Comparison of ENCODE assay signal across 8 mouse cellular contexts in genomic region chr11:4186486-4187317, GRCm38 (mm10). TPM values are rescaled to one million over a fixed set of nuclear protein-coding genes. Genes with fewer than 3 reads are reported as not detected.
DNase-seq lines count a peak whose midpoint lies in the region; ATAC-seq and TF ChIP-seq lines count a peak whose summit lies in the region.

Gene Tbc1d10a, plus strand, starts transcription at chr11:4186789.

- TF ChIP-seq CTCF in kidney, adult 2 months (conservative IDR thresholded peaks at IDR 0.05; ENCODE audit: insufficient read depth, insufficient read length, low read depth, low read length), result no peak
- no peak for TF ChIP-seq CTCF in spleen, adult 2 months (IDR thresholded peaks at IDR 0.05; ENCODE audit: extremely low read depth, insufficient read depth, insufficient read length, insufficient replicate concordance)

- peak within 1 kb of the TSS; percentile 73 for H3K4me3 ChIP-seq in embryonic facial prominence, embryonic 13.5 days
- peak within 1 kb of the TSS; percentile 91 for H3K4me3 ChIP-seq in kidney, adult 2 months (ENCODE audit: insufficient read depth, low read depth, low read length)
- H3K4me3 ChIP-seq in limb, embryonic 12.5 days (replicated peaks), result peak within 1 kb of the TSS; percentile 84
- peak within 1 kb of the TSS; percentile 92 for H3K4me3 ChIP-seq in midbrain, embryonic 15.5 days
- peak within 1 kb of the TSS; percentile 90 for H3K4me3 ChIP-seq in spleen, adult 2 months (ENCODE audit: extremely low read depth, insufficient read depth, insufficient read length)

- H3K27me3 ChIP-seq in embryonic facial prominence, embryonic 13.5 days, result no peaks in the 10 kb centered on the region
- H3K27me3 ChIP-seq in kidney, adult 2 months (replicated peaks; ENCODE audit: control insufficient read depth, insufficient read depth, low read length), result no peaks in the 10 kb centered on the region
- 0 out of 2 replicates have a peak, but pooled peaks cover 4% of the 10 kb centered on the region for H3K27me3 ChIP-seq in limb, embryonic 12.5 days
- no peaks in the 10 kb centered on the region for H3K27me3 ChIP-seq in midbrain, embryonic 15.5 days (replicated peaks)
- no peaks in the 10 kb centered on the region for H3K27me3 ChIP-seq in spleen, adult 2 months (ENCODE audit: control insufficient read depth, insufficient read depth, low read length)

- no peaks in the 10 kb centered on the region for H3K9me3 ChIP-seq in embryonic facial prominence, embryonic 13.5 days
- no peaks in the 10 kb centered on the region for H3K9me3 ChIP-seq in limb, embryonic 12.5 days
- no peaks in the 10 kb centered on the region for H3K9me3 ChIP-seq in midbrain, embryonic 15.5 days

- H3K9ac ChIP-seq in embryonic facial prominence, embryonic 13.5 days, result peak within 1 kb of the TSS; percentile 87
- H3K9ac ChIP-seq in limb, embryonic 12.5 days (replicated peaks), result peak within 1 kb of the TSS; percentile 88
- H3K9ac ChIP-seq in midbrain, embryonic 15.5 days, result peak within 1 kb of the TSS; percentile 93

- ATAC-seq in embryonic facial prominence, embryonic 13.5 days (ENCODE audit: insufficient number of reproducible peaks, insufficient read depth, low FRiP score, low TSS enrichment, low read depth), result peak; percentile 99
- peak; percentile 96 for ATAC-seq in limb, embryonic 12.5 days (ENCODE audit: insufficient number of reproducible peaks, insufficient read depth, low FRiP score, low TSS enrichment, low read depth)
- ATAC-seq in midbrain, embryonic 15.5 days (replicated peaks), result peak; percentile 100

- under 1% methylated on average over 71 of the region's 71 CpGs for WGBS in embryonic facial prominence, embryonic 13.5 days
- under 1% methylated on average over 71 of the region's 71 CpGs for WGBS in kidney, adult 2 months
- WGBS in limb, embryonic 12.5 days, result under 1% methylated on average over 70 of the region's 71 CpGs
- under 1% methylated on average over 70 of the region's 71 CpGs for WGBS in midbrain, embryonic 15.5 days
- under 1% methylated on average over 62 of the region's 71 CpGs for WGBS in spleen, adult 2 months

- peaks cover 15% of the 10 kb centered on the region for H3K36me3 ChIP-seq in embryonic facial prominence, embryonic 13.5 days
- H3K36me3 ChIP-seq in kidney, adult 2 months (ENCODE audit: control insufficient read depth, insufficient read depth, low read length), result no peaks in the 10 kb centered on the region
- H3K36me3 ChIP-seq in limb, embryonic 12.5 days, result peaks cover 16% of the 10 kb centered on the region
- H3K36me3 ChIP-seq in midbrain, embryonic 15.5 days (replicated peaks), result peaks cover 14% of the 10 kb centered on the region
- H3K36me3 ChIP-seq in spleen, adult 2 months (ENCODE audit: control insufficient read depth, insufficient read depth, low read length), result peaks cover 4% of the 10 kb centered on the region

- peak within 1 kb of the TSS; percentile 60; the same call in 1 of the 2 replicates for H3K27ac ChIP-seq in embryonic facial prominence, embryonic 13.5 days
- H3K27ac ChIP-seq in kidney, adult 2 months (ENCODE audit: insufficient read depth, low read depth, low read length), result peak within 1 kb of the TSS; percentile 97
- peak within 1 kb of the TSS; percentile 73; the same call in 1 of the 2 replicates for H3K27ac ChIP-seq in limb, embryonic 12.5 days
- H3K27ac ChIP-seq in midbrain, embryonic 15.5 days, result peak within 1 kb of the TSS; percentile 80
- peak within 1 kb of the TSS; percentile 69 for H3K27ac ChIP-seq in spleen, adult 2 months (ENCODE audit: insufficient read depth, low read length)

- peak; percentile 50 for TF ChIP-seq POLR2A in kidney, adult 2 months (IDR thresholded peaks at IDR 0.05; ENCODE audit: low read depth, low read length)
- peak; percentile 69 for TF ChIP-seq POLR2A in spleen, adult 2 months (IDR thresholded peaks at IDR 0.05; ENCODE audit: low read depth, low read length)

- H3K4me1 ChIP-seq in embryonic facial prominence, embryonic 13.5 days, result peaks cover 40% of the 10 kb centered on the region
- peaks cover 32% of the 10 kb centered on the region for H3K4me1 ChIP-seq in kidney, adult 2 months (ENCODE audit: control insufficient read depth, insufficient read depth, low read length)
- peaks cover 25% of the 10 kb centered on the region for H3K4me1 ChIP-seq in limb, embryonic 12.5 days (replicated peaks)
- H3K4me1 ChIP-seq in midbrain, embryonic 15.5 days, result peaks cover 26% of the 10 kb centered on the region
- peaks cover 8% of the 10 kb centered on the region; the same call in 1 of the 2 replicates for H3K4me1 ChIP-seq in spleen, adult 2 months (ENCODE audit: control insufficient read depth, insufficient read depth, insufficient read length)

- DNase-seq in 3134 (ENCODE audit: extremely low read depth, insufficient read length, low spot score), result peak; percentile 96
- peak; percentile 99 to 100 for DNase-seq in adrenal gland, postnatal 36 days
- DNase-seq in heart, adult 18-20 months, result peak; percentile 97 to 99
- DNase-seq in kidney, adult 2 months, result peak; percentile 99
- DNase-seq in spleen, adult 2 months (ENCODE audit: low read depth in 1 of 2, low spot score in 2 of 2), result peak; percentile 96 to 99

- H3K4me2 ChIP-seq in embryonic facial prominence, embryonic 13.5 days, result peak within 1 kb of the TSS; percentile 86
- H3K4me2 ChIP-seq in limb, embryonic 12.5 days, result peak within 1 kb of the TSS; percentile 82
- peak within 1 kb of the TSS; percentile 89 for H3K4me2 ChIP-seq in midbrain, embryonic 15.5 days

RNA-seq across cellular contexts. Expression of gene Tbc1d10a, which starts in this region (rescaled TPM):
- total RNA-seq in adrenal gland, postnatal 36 days (2021), result 10 to 100 TPM; 14.6 to 24.3 TPM
- 39.2 and 39.4 TPM in 2 replicates for polyA plus RNA-seq in embryonic facial prominence, embryonic 13.5 days (2015; fragmentation: Nextera tagmentation; extraction: Ambion mirVana)
- total RNA-seq in heart, adult 18-20 months (2021), result 10 to 100 TPM; 11.5 to 11.9 TPM
- polyA plus RNA-seq in kidney, adult 2 months (2012; rRNA removed), result 91.4 and 115 TPM in 2 replicates
- polyA plus RNA-seq in limb, embryonic 12.5 days (2016; fragmentation: Nextera tagmentation; extraction: Ambion mirVana), result 36.5 and 36.8 TPM in 2 replicates
- 35.0 and 38.6 TPM in 2 replicates for polyA plus RNA-seq in midbrain, embryonic 15.5 days (2015; fragmentation: Nextera tagmentation; extraction: Ambion mirVana)
- 46.7 and 53.9 TPM in 2 replicates for polyA plus RNA-seq in spleen, adult 2 months (2012; rRNA removed)

Comparison
In these comparisons a context has a peak if more than half of its experiments do, and no peak if none do; other contexts are left out.
1. Peak in every context shown above with its lines: DNase-seq, ATAC-seq, H3K4me3 ChIP-seq and H3K27ac ChIP-seq.